Mouse (Mus musculus) retina, postnatal 1 day (tissue): ENCODE data around the gene Dcpp2.
"Not testable (repeated sequence)": the region's sequence is repeated elsewhere in the genome, so short reads cannot be mapped to it uniquely, and the experiment has no call there.

Experiments
- DNase-seq: peaks from one replicate; pipeline ENCODE4 v3.0.0-alpha.2; 2012

Gene Dcpp2

GRCm38 (mm10) chr17:23880576-23880975 lies at the start of gene Dcpp2, which contains the start of gene Dcpp1:
Dcpp2 (plus strand) TSS chr17:23880880.
Dcpp1 (plus strand) TSS chr17:23880876.
- not testable (repeated sequence) for DNase-seq

- no peak for DNase-seq
Observed at GRCm38 (mm10) chr17:23831201-23831600, 49.5 kb upstream of the Dcpp2 start.

- DNase-seq = peak; percentile 76
Observed at GRCm38 (mm10) chr17:23836006-23836575, 44.6 kb upstream of the Dcpp2 start, which contains the start of gene Prss33. Prss33 (minus strand) TSS chr17:23836056.

GRCm38 (mm10) chr17:23841145-23841544 lies 39.5 kb upstream of the Dcpp2 start:
- peak; percentile 81 for DNase-seq

- DNase-seq = peak; percentile 38
Observed at GRCm38 (mm10) chr17:23843141-23843811, 37.4 kb upstream of the Dcpp2 start.

GRCm38 (mm10) chr17:23843812-23844273 lies 36.8 kb upstream of the Dcpp2 start, which contains the start of the genes Prss32 and Prss41:
Prss32 (plus strand) TSS chr17:23843855.
Prss41 (minus strand) TSS chr17:23844172.
- DNase-seq = peak; percentile 62

GRCm38 (mm10) chr17:23850028-23850427 lies 30.7 kb upstream of the Dcpp2 start:
- no peak for DNase-seq

GRCm38 (mm10) chr17:23850853-23851749 lies 29.6 kb upstream of the Dcpp2 start:
- peak; percentile 85 for DNase-seq

- DNase-seq = peak; percentile 64
Observed at GRCm38 (mm10) chr17:23853292-23853691, 27.4 kb upstream of the Dcpp2 start.

- DNase-seq = no peak
Observed at GRCm38 (mm10) chr17:23854229-23854765, 26.4 kb upstream of the Dcpp2 start.

- no peak for DNase-seq
Observed at GRCm38 (mm10) chr17:23857193-23857592, 23.5 kb upstream of the Dcpp2 start.

- DNase-seq = no peak
Observed at GRCm38 (mm10) chr17:23857913-23858312, 22.8 kb upstream of the Dcpp2 start.

GRCm38 (mm10) chr17:23862926-23863325 lies 17.8 kb upstream of the Dcpp2 start:
- no peak for DNase-seq

GRCm38 (mm10) chr17:23867756-23868155 lies 12.9 kb upstream of the Dcpp2 start, which contains the start of gene Prss21:
Prss21 (plus strand) TSS chr17:23868056.
- DNase-seq = no peak

- no peak for DNase-seq
Observed at GRCm38 (mm10) chr17:23868513-23868912, 12.2 kb upstream of the Dcpp2 start.

GRCm38 (mm10) chr17:23873884-23874856 lies 6.5 kb upstream of the Dcpp2 start:
- DNase-seq = peak; percentile 77

- DNase-seq = no peak
Observed at GRCm38 (mm10) chr17:23876741-23877140, 3.9 kb upstream of the Dcpp2 start.

- DNase-seq = no peak
Observed at GRCm38 (mm10) chr17:23877166-23877565, 3.5 kb upstream of the Dcpp2 start.

GRCm38 (mm10) chr17:23917158-23917557 lies 36.5 kb downstream of the Dcpp2 start, which contains the start of gene Dcpp3:
Dcpp3 (plus strand) TSS chr17:23917458.
- not testable (repeated sequence) for DNase-seq

GRCm38 (mm10) chr17:23924531-23925007 lies 43.9 kb downstream of the Dcpp2 start:
- DNase-seq = peak; percentile 96

GRCm38 (mm10) chr17:23925090-23925493 lies 44.4 kb downstream of the Dcpp2 start:
- peak; percentile 88 for DNase-seq
